Mouse (Mus musculus) cerebellum, adult 18-20 months (tissue): ENCODE data around the gene Itga6.
A peak's percentile ranks its signal among the peaks of the same experiment; 100 is the strongest.

Experiments
- DNase-seq, 2 experiments: peaks; one replicate each; pipeline ENCODE4 v3.0.0; 2021

Itga6 gene

GRCm38 (mm10) chr2:71805611-71806567 lies 60.5 kb downstream of the Itga6 start:
- no peak for DNase-seq

GRCm38 (mm10) chr2:71809289-71809860 lies 64.0 kb downstream of the Itga6 start:
- DNase-seq, result no peak

- no peak for DNase-seq
Observed at GRCm38 (mm10) chr2:71810010-71810409, 64.6 kb downstream of the Itga6 start.

- no peak for DNase-seq
Observed at GRCm38 (mm10) chr2:71810906-71811305, 65.5 kb downstream of the Itga6 start.

- DNase-seq, result peak; percentile 75 to 84
Observed at GRCm38 (mm10) chr2:71812221-71813021, 67.0 kb downstream of the Itga6 start.

GRCm38 (mm10) chr2:71813022-71813358 lies 67.6 kb downstream of the Itga6 start:
- no peak for DNase-seq

- no peak for DNase-seq
Observed at GRCm38 (mm10) chr2:71813371-71813770, 68.0 kb downstream of the Itga6 start.

GRCm38 (mm10) chr2:71814016-71814415 lies 68.6 kb downstream of the Itga6 start:
- DNase-seq, result no peak

GRCm38 (mm10) chr2:71815279-71815678 lies 69.9 kb downstream of the Itga6 start:
- no peak for DNase-seq

GRCm38 (mm10) chr2:71816391-71817041 lies 71.1 kb downstream of the Itga6 start:
- peak in 1 of 2 experiments; percentile 21 for DNase-seq

- DNase-seq, result no peak
Observed at GRCm38 (mm10) chr2:71824146-71824545, 78.7 kb downstream of the Itga6 start.

GRCm38 (mm10) chr2:71827711-71828110 lies 82.3 kb downstream of the Itga6 start:
- no peak for DNase-seq

- DNase-seq, result no peak
Observed at GRCm38 (mm10) chr2:71828928-71829327, 83.5 kb downstream of the Itga6 start.

GRCm38 (mm10) chr2:71833626-71834025 lies 88.2 kb downstream of the Itga6 start:
- DNase-seq, result no peak

GRCm38 (mm10) chr2:71834371-71834770 lies 89.0 kb downstream of the Itga6 start:
- no peak for DNase-seq

- DNase-seq, result no peak
Observed at GRCm38 (mm10) chr2:71835556-71835955, 90.1 kb downstream of the Itga6 start.

GRCm38 (mm10) chr2:71836232-71836631 lies 90.8 kb downstream of the Itga6 start:
- no peak for DNase-seq

- DNase-seq, result no peak
Observed at GRCm38 (mm10) chr2:71837261-71837660, 91.8 kb downstream of the Itga6 start.

- DNase-seq, result peak; percentile 51 to 59
Observed at GRCm38 (mm10) chr2:71837791-71838190, 92.4 kb downstream of the Itga6 start.

GRCm38 (mm10) chr2:71843316-71843715 lies 97.9 kb downstream of the Itga6 start:
- peak in 1 of 2 experiments; percentile 6 for DNase-seq

GRCm38 (mm10) chr2:71844906-71845305 lies 99.5 kb downstream of the Itga6 start:
- DNase-seq, result no peak

- peak; percentile 61 to 68 for DNase-seq
Observed at GRCm38 (mm10) chr2:71852161-71852560, 106.7 kb downstream of the Itga6 start.

- no peak for DNase-seq
Observed at GRCm38 (mm10) chr2:71855076-71855475, 109.7 kb downstream of the Itga6 start.
